Mouse (Mus musculus): ENCODE measurements around the gene Xkr7.

Xkr7 gene

DNA sequence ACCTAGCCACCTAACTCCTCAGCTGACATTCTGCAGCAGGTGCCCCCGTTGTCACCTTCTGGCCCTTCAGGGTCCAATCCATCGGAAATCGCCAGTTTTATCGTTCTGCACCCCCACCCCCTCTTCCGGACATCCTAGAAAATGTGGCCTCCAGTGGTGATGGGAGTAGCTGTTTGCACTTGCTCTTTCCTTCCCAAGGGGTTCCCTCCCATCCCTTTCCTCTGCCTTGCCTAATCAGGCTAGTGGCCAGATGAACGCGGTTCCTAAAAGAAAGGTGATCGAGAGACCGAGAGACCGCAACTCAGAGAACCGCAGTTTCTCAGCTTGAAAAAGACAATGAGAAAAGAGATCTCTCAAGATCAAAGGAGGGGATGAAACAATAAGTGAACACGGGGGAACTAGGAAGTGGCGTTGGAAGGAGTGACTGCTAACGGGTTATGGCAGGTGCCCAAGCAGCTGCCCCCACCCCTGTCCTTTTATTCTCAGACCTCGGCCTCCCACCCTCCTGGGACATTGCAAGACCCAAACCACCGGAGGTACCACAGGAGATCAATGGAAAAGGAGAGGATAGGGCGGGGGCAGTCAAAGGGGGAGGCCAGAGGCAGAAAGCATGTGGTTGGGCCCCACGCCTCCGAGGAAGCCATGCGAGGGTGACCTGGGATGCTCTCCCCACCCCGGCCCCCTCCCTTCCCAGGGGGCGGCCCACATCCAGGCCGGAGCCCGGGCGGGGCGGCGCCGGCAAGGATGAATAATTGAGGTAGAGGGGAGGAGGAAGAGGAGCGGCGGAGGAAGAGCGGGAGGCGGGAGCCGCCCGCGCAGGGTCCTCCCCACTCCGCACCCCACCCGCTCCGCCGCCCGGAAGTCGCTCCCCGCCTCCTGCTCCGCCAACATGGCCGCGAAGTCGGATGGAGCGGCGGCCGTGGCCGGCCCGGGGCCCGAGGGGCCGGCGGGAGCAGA, at the start of gene Xkr7:
TSS of gene Xkr7 (plus strand) at position 727 of the 957 bp plus-strand sequence.
- no peak for DNase-seq

DNA sequence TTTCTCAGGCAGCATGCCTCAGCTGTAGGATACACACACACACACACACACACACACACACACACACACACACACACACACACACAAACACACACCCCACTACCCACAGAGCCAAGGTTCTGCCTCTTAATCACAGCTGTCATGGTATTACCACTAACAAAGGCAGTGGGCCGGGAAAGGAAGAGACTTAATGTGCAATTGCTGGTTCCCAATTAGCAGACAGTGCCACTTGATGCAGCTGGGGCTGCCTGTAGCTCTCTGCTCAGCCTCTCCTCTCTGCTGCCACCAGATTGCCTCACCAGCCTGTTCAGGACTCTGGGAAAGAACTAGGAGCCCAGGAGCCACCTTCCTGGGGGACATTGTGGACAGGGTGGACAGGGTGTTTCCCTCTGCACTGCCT, 46.1 kb upstream of the Xkr7 start:
- DNase-seq, result no peak

DNA sequence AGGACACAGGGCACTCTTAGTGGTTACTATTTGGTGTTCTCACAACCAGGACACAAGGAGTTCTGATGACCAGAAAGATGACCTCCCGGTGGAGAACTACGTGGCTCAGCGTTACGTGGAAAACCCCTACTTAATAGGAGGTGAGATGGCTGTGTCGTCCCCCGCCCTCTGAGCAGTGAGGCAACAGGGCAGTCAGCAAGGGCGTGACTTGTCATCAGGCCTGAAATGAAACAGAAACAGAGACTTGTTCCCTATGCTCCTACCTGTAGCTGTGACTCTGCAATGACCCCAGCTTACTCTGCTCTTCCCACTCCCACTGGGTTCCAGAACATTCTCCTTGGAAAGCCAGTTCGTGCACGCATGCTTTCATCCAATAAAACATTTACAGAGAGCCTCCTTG, 40.1 kb upstream of the Xkr7 start:
- no peak for DNase-seq

DNA sequence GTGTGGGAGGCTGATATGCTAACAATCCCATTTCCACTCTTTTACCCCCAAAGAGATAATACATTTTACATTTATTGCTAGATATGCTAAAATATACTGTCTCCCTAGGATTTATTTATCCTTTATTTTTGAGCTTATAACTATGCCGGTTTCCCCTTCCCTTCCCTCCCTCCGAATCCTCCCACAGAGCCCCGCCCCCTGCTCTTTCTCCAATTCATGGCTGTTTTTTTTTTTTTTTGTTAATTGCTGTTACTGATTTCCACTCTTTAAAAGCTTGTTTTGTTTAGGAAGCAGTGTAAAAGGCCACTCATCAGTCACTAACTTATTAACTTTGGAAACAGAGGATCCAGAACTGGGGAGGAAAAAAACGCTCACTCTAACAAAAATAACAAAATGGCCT, 34.6 kb upstream of the Xkr7 start:
- no peak for DNase-seq

DNA sequence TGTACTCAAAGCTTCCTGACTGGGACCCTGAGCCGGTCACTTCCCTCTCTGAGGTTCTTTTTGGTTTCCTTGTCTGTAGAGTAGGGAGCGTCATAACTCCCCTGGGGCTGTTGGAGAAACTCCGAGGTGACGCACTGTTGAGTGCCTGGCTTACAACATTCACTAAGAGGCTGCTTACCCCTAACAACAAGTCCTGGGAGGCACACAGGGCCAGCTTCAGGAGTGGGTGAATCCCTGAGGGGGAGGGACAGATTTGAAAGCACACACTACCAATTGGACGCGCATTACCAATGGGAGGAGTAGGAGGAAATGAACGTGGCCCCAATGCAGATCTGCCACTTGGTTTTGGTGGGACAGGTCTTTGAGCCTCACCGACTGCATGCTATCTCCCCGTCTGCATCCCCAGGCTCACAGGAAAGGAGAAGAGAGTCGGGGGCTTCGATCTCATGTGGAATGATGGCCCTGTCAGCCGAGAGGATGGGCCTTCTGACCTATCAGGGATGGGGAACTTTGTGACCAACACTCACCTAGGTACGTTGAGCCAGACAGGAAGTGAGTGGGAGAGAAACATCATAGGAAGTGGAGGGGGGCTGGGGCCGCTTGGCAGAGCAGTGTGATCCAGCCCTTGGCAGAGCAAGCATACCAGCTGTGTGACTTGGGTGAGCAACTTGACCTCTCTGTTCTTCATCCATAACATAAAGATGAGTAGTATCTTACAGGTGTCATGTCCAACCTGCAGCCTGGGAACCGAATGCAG, 29.0 kb upstream of the Xkr7 start:
- DNase-seq, result no peak

DNA sequence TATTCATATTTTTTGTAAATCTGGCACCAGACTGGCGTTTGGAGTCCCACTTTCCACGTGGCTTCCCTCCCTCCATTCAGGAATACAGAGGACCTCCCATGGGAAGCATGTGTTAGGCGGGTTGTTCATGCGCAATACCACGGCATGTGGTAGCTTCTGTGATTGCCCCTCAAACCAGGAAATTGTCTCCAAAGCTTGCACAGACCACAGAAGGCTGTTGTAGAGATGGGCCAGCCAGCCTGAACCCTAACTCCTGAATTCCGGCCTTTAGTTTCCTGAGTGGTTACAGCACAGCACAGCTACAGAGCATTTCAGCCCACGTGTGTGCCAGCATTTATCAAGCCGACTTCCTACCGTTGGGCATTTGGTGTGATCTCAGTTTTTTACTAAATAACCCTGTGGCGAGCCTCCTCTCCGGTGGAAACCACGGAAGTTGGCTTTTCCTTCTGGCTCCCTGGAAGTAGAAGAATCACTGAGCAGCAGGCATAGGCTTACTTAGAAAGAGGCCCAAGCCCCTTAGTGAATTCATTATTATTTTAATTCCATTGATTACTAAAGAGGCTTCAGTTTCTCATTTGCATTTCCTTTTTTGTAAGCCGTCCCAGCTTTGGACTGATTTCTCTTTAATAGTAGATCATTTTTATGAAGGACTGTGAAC, 27.8 kb upstream of the Xkr7 start:
- no peak for DNase-seq

DNA sequence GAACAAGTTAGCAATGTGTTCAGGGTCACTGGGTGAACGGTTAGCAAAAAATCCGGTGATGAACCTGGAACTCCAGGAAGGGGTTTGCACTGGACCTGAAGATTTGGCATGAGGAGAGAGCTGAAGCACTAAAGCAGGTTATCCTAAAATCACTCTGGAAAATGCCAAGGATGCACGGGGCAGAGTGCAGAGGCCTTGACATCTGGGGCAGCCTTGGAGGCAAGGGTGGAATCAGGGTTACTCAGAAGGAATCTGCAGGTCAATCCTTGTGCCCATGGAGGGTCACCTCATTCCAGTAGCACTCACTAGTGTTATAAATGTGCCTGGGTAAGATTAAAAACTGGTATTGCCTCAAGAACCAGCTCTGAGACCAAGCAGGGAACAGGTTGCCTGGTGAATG, 25.7 kb upstream of the Xkr7 start:
- DNase-seq, result no peak

DNA sequence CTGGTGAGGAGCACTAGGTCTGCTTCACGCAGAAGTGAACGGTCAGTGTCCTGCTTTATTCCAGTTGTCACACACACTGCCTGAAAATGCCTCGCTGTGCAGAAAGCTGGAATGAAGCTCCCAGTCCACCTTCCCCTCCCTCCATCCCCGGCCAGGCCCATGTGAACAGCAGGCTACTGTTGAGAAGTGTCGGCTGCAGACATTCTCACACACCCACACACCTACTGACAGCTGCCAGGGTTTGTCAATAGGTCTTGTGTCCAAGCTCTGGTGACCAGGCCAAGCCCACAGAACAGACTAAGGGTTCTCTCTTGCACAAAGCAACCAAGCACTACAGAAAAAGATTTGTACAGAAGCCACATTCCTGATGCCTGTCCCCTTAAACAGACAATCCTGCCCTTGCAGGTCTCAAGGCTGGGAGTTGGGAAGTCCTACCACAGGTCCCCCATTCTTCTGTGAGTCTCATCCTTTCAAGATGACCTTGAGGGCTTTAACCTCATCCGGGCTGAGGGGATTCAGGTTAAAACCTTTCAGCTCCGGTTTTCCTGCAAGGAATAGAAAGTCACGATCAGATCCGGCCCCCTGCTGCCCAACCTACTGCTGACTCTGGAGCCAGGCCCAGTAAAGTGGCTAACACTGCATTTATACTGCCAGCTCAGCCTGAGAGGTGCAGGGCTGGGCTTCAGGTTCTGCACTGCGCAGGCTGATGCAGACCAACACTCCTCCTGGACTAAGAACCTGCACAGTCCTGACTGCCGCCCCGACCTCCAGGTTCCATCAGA, 22.3 kb upstream of the Xkr7 start:
- DNase-seq, result no peak

DNA sequence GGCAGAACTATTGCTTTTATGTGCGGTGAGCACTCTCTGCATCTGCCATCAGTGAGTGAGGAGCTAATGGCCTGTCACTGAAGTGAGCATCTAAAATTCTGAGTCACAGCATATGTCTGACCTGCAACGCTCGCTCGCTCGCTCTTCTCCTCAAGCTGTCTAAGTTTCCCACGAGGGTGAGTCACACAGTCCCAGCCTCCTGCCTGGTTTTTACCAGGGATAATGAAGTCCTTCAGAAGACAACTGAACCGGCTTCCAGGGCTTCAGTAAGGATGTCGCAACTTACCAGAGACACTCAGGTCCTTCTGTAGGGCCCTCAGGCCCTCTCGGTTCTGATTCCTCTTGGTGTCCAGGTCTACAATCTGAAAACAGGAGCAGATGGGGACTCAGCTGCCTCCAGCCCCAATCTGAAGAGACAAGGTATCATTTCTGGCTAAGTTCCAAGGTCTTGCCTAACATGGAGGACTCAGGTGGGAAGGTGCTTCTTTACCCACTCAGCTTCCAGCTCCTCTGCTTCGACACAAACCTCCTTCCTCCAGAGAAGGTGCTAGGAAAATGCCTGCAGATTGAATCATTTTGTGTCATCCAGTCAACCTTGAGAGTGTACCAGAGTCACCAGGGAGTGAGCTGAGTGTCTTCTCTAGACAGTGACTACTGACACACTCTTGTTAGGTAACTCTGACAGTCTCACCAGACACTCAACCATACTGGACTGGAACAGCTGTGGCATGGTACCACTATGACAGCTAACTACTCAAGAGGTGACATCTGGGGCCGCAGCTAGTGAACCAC, 17.7 kb upstream of the Xkr7 start:
- DNase-seq, result no peak

DNA sequence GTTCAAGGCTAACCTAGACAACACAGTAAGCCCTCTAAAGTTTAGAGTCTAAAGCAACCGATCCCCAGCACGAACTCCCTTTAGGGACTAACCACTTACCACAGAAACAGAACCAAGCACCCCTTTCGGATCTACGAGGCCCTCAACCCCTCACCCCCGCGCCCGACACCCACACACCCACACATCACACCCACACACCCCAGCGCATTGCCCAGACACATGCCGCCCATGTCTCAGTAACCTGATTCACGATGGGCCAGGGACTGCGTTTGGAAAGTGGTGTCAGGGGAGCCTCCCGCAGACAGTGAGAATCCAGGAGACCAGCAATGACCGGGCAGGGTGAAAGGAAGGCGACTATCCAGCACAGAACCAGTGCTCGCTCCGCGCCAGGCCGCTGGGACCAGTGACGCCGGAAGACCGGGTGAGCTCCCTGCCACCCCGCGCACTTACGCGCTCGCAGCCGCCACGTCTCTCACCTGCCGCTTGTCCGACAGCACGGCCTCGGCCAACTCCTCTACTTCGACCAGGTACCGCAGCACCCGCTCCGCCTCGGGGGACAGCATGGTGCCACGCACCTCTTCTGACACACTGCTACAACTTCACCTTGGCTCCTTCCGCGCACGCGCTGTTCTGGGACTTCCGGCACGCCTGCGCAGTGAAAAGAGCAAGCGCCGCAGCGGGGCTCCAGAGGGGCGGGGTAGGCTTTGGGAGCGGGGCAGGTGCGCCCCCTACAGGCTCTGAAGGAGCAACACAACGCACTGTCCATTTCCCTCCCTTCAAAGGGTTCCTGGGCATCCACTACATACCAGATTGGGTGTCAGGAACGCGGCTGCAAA, 16.7 kb upstream of the Xkr7 start, which contains the start of gene Pdrg1:
TSS of gene Pdrg1 (minus strand) at position 670 of the 836 bp plus-strand sequence.
- peak; percentile 93 for DNase-seq

DNA sequence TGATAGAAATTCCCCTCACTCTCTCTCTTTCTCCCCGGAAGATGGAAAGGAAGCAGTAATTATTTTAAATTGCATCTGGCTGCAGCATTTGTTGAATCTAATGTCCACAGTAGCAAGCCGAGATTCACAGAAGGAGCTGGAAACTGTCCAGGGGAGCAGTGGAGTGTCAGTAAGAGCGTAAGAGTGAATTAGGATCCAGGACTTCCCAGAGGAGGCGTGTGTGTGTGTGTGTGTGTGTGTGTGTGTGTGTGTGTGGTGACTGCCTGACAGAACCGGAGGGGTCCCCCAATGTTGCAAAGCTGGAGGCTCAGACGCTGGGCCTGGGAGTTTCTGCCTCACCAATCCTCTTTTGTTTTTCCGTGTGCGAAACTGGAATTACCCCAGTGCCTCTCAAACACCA, 15.8 kb upstream of the Xkr7 start:
- no peak for DNase-seq

DNA sequence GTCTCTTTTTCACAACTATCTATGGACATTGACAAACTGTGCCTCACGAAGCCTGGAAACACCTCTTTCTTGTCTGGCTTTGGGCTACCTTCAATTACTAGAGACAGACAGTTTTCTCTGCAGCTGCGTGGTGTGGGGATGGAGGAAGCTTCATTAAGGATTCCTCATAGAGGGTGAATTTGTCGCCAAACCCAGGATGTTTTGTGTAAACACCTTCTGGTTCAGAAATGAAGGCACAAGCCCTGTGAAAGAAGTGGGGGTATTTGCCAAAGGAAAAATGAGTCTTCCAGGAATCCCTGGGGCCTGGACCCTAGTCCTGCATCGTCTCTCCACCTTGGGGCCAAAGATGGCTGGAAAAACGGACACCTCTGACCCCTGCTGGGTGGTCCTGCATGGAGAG, 14.9 kb upstream of the Xkr7 start:
- no peak for DNase-seq

DNA sequence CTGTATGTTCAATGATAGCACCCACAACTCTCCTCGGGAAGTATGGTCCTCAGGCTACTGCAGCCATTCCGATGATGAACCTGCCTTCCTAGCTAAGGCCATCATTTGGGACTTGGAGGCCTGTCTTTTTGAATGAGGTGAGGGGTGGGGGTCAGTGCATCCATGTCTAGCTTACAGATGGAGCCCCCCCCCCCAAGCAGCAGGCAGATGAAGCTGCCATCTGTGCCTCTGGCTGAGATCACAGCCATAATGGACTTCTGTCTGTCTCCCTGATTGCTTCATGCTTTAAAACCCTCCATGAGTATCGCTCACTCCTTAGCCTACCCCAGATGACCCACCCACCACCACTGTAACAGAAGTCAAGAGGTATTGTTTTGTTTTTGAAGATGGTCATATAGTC, 12.3 kb upstream of the Xkr7 start:
- no peak for DNase-seq

DNA sequence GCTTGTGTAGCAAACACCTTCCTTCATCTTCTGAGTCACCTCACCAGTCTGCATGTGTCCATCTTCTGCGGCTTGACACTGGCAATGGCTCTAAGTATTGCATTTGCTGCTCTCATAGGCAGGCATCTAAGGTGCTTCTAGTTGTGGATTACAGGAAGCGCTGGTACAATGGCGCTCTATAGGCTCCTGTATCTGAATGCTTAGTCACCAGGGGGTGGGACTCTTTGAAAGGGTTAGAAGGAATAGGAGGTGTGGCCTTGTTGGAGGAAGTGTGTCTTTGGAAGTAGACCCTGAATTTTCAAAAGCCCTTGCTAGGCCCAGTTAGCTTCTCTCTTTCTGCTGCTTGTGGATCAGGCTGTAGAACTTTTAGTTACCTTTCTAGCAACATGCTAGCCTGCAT, 10.5 kb upstream of the Xkr7 start:
- no peak for DNase-seq

DNA sequence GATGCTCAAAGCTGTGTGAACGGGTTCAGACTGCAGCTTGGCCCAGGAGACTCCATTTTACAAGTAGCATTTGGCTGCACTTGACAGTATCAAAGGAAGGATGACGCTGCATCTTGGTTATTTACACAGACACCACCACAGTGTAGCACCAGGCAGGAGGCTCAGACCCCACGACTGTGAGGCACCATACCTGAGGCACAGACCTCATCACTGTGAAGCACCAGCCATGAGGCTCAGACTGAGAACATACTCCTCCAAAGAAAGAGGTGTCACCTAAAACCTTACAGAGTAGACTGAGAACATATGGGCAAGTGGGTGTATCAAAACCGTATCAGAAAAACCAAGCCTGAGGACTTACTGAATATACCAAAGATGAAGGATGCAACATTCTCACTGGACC, 8.8 kb upstream of the Xkr7 start:
- no peak for DNase-seq

DNA sequence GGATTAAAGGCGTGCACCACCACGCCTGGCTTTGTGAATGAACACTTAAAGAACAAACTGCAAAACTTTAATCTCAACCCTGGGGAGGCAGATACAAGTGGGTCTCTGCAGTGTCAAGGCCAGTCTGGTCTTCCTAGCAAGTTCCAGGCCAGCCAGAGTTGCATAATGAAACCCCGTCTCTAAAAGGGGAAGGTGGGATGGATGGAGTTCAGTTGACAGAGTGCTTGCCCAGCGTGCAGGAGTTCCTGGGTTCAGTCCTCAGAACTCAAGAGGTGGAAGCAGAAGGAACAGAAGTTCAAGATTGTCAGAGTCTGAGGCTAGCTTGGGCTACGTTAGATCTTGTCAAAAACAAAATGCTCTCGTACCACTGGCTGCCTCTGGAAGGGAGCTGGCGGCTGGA, 5.6 kb upstream of the Xkr7 start:
- no peak for DNase-seq

DNA sequence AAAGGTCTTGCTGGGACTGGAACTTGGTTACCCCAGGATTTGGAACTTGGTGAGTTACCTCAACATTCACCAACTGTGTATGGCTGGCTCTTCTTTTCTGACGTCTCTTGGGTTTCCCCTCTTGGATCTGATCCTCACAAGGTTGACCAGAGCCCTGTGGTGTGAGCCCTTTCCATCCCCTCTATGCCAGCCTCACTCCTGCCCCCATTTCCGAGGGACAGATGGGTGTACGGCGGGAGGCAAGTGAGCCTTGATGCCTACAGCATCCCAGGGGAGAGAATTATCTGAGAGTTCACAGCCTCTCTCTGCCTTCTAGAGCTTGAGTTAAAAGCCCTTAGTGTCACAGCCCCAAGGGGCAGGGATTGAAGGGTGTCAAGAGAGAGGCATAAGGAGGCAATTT, 4.2 kb upstream of the Xkr7 start:
- no peak for DNase-seq

DNA sequence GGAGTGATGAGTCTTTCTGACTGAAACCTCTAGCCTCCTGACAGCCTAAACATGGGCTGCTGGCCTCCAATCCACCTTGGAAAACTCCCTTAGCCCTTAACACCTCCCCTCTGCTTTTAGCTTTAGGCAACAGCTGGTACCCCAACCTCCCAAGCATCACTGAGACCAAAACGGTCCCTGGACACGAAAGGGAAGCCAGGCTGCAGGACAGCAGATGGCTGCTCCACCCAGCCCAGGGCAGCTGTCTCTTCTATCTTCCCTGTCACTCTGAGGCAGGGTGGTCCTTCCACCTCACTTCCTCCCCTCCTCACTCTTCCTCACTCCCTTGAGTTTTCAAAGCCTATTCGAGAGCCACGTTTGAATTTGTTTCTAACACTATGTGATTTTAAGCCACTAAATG, 1.2 kb upstream of the Xkr7 start:
- no peak for DNase-seq

DNA sequence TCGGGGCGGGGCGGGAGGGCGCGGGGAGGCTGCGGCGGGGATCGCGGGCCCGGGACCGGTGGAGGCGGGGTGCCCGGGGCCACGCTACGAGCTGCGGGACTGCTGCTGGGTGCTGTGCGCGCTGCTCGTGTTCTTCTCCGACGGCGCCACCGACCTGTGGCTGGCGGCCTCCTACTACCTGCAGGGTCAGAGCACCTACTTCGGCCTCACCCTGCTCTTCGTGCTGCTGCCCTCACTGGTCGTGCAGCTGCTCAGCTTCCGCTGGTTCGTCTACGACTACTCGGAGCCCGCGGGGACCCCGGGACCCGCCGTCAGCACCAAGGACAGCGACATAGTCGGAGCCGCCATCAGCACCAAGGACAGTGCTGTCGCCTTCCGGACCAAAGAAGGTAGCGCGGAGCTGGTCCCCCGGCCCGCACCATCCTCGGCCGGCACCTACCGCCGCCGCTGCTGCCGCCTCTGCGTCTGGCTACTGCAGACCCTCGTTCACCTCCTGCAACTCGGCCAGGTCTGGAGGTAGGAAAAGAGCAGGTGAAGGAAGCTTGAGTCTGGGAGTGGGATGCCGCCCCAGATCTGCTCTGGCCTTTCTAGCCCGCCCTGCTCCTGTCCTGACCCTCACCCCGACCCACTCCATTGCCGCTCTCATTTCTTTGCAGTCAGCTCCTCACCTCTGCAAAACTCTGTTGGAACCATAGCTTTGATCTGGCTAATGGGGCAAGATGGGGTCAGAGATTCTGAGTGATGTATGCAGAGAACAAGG, 611 bp downstream of the Xkr7 start:
- DNase-seq, result peak; percentile 78

DNA sequence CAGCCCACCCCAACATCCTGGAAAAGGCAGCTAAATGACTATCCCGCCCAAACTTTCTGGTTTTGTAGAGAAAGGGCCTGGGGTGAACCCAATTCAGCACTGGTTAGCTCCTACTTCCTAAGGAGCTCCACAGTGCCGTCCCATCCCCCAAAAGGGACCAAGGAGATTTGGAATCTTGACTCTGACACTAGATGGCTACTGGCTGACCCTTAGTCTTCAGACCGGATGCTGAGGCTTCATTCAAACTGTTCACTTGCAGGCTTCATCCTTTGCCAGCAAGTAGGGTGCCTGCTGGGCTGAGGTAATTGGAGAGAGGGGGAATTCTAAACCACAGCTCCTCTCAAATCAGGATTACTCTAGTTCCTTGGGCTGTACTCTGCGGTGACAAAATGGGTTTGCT, 1.3 kb downstream of the Xkr7 start:
- DNase-seq, result no peak
